Mouse (Mus musculus) layer of hippocampus, adult 18-20 months (tissue): ENCODE data around the gene Erbb3. TPM values are rescaled to one million over a fixed set of nuclear protein-coding genes. Genes with fewer than 3 reads are reported as not detected.
A peak's percentile ranks its signal among the peaks of the same experiment; 100 is the strongest.

ENCODE experiments used
- DNase-seq, 2 experiments: peaks; one replicate each; pipeline ENCODE4 v3.0.0; 2022; ENCODE audit warnings: low spot score in 2 of 2
- total RNA-seq, 2 experiments: library from RNA; stranded (reverse); gene quantifications; 2 replicates each; pipeline ENCODE4 v1.2.3; 2021

Erbb3 gene
- total RNA-seq, 2 experiments from 2014 or later, result 7.1 to 7.5 TPM

GRCm38 (mm10) chr10:128612433-128613153 is 23.1 kb upstream of the Erbb3 start:
- peak; percentile 61 to 85 for DNase-seq

- DNase-seq, result no peak
Measured at GRCm38 (mm10) chr10:128606483-128606882, 17.0 kb upstream of the Erbb3 start.

GRCm38 (mm10) chr10:128602470-128603128 is 13.1 kb upstream of the Erbb3 start:
- no peak for DNase-seq

- no peak for DNase-seq
Measured at GRCm38 (mm10) chr10:128601499-128601898, 12.0 kb upstream of the Erbb3 start.

GRCm38 (mm10) chr10:128598476-128598875 is 9.0 kb upstream of the Erbb3 start:
- DNase-seq, result no peak

- no peak for DNase-seq
Measured at GRCm38 (mm10) chr10:128592797-128593196, 3.3 kb upstream of the Erbb3 start.

GRCm38 (mm10) chr10:128591436-128591835 is 2.0 kb upstream of the Erbb3 start:
- DNase-seq, result no peak

- peak in 1 of 2 experiments; percentile 35 for DNase-seq
Measured at GRCm38 (mm10) chr10:128590193-128590690, 790 bp upstream of the Erbb3 start.

- no peak for DNase-seq
Measured at GRCm38 (mm10) chr10:128588775-128589463, 533 bp downstream of the Erbb3 start.

GRCm38 (mm10) chr10:128588136-128588535 is 1.3 kb downstream of the Erbb3 start:
- DNase-seq, result no peak

- DNase-seq, result no peak
Measured at GRCm38 (mm10) chr10:128587697-128588096, 1.8 kb downstream of the Erbb3 start.

GRCm38 (mm10) chr10:128587120-128587519 is 2.3 kb downstream of the Erbb3 start:
- no peak for DNase-seq

- DNase-seq, result peak in 1 of 2 experiments; percentile 26
Measured at GRCm38 (mm10) chr10:128586546-128586945, 2.9 kb downstream of the Erbb3 start.

GRCm38 (mm10) chr10:128584386-128584785 is 5.1 kb downstream of the Erbb3 start:
- no peak for DNase-seq

- DNase-seq, result peak in 1 of 2 experiments; percentile 36
Measured at GRCm38 (mm10) chr10:128583644-128584043, 5.8 kb downstream of the Erbb3 start.

- DNase-seq, result no peak
Measured at GRCm38 (mm10) chr10:128579731-128580130, 9.7 kb downstream of the Erbb3 start.

- DNase-seq, result no peak
Measured at GRCm38 (mm10) chr10:128579298-128579697, 10.2 kb downstream of the Erbb3 start.

GRCm38 (mm10) chr10:128578330-128578729 is 11.1 kb downstream of the Erbb3 start:
- DNase-seq, result no peak

GRCm38 (mm10) chr10:128575063-128575462 is 14.4 kb downstream of the Erbb3 start:
- no peak for DNase-seq

- peak; percentile 99 to 100 for DNase-seq
Measured at GRCm38 (mm10) chr10:128565788-128566531, 23.5 kb downstream of the Erbb3 start, which contains the start of gene Pa2g4. TSS of gene Pa2g4 (minus strand) at chr10:128565987.

GRCm38 (mm10) chr10:128565206-128565787 is 24.2 kb downstream of the Erbb3 start:
- no peak for DNase-seq
